Mouse (Mus musculus): ENCODE data around the gene Tgfbr3l.

The Tgfbr3l gene

DNA sequence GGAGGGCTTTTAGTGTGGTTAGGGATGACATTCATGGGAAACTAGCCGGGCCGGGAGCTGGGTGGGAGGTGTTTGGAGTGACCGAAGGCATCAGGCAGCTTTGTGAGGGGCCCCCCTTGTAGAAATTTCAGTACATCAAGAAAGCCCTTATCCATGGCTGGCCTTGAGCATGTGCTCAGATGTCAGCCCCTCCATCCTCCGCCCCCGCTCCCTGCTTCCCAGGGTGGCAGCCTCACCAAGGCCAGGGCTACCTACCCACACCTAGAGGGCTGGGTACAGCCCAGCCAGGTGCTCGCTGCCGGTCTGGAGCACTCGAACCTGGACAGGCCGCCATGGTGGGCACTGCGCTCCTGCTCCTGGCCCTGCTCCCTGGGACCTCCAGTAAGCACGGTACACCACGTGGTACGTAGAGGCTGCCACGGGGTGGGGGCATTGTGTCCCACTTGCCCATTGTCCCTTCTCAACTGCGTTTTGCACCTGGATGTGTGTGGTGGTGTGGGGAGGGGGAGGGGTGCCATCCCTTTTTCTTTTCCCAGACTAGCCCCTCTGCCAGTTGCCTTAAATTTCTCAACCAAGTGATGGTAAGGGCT lies at the start of gene Tgfbr3l:
Tgfbr3l (plus strand) TSS at position 264 of the 590 bp plus-strand sequence.
- no peak for DNase-seq

DNA sequence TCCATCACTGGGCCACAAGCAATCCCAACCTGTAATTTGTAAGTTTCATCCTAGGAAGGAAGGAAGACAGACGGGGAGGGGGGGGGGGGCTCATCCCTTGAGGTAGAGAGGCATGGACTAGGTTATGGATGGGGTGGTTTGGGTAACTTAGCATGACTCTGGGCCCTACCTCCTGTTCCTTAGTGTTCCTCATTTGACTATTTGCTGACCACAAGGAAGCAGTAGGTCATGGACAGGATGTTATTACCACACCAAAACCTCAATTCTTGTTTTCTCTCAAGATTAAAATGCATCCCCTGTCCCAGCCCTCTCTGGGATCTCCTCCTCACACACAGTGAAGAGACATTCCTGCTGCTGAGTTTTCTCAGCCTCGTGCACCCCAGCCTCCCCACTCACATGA lies 46.7 kb upstream of the Tgfbr3l start:
- no peak for DNase-seq

- no peak for DNase-seq
These were observed 42.5 kb upstream of the Tgfbr3l start for GRCm38 (mm10) chr8:4205246-4206123.

- no peak for DNase-seq
These were observed 41.6 kb upstream of the Tgfbr3l start for GRCm38 (mm10) chr8:4206182-4207015.

- no peak for DNase-seq
These were observed 41.0 kb upstream of the Tgfbr3l start for GRCm38 (mm10) chr8:4207016-4207350.

GRCm38 (mm10) chr8:4211097-4211496 lies 36.9 kb upstream of the Tgfbr3l start:
- DNase-seq, result no peak

DNA sequence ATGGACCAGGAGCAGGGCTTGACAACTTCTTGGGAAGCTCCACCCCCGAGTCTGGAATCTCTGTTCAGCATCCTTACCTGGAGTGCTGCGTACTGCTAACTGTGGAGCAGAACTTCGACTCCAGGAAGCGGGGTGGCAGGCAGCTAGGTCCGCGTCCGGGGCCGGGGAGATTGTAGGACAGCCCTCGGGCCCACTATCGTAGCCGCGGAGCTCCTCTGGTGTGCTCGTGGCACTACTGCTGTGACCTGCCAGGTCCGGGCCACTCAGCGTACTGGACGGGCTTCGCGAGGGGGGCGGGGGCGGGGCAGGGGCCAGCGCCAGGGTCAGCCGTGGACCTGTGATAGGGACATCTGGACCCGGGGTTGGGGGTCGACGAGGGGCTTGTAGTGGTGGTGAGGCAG lies 35.2 kb upstream of the Tgfbr3l start:
- no peak for DNase-seq

GRCm38 (mm10) chr8:4213210-4214005 lies 34.6 kb upstream of the Tgfbr3l start:
- peak; percentile 48 to 60 for DNase-seq

GRCm38 (mm10) chr8:4214006-4214980 lies 33.7 kb upstream of the Tgfbr3l start:
- peak; percentile 33 to 51 for DNase-seq

DNA sequence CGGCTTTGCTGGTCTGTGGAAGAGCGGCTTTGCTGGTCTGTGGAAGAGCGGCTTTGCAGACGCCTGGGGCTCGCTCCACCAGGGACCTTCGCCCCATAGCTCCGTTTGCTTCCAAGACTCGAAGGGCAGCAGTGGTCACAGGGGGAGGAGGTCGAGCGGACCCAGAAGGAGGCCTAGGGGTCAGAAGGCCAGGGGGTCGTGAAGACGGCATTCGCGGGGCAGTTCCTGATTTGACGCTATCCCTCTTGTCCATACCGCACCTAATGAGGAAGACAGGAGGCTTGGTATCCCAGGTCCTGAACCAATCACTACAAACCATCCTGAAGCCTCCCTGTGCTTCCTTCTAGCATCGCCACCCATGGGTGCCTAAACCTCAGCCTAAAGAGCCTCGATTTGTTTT lies 31.7 kb upstream of the Tgfbr3l start:
- DNase-seq, result no peak

DNA sequence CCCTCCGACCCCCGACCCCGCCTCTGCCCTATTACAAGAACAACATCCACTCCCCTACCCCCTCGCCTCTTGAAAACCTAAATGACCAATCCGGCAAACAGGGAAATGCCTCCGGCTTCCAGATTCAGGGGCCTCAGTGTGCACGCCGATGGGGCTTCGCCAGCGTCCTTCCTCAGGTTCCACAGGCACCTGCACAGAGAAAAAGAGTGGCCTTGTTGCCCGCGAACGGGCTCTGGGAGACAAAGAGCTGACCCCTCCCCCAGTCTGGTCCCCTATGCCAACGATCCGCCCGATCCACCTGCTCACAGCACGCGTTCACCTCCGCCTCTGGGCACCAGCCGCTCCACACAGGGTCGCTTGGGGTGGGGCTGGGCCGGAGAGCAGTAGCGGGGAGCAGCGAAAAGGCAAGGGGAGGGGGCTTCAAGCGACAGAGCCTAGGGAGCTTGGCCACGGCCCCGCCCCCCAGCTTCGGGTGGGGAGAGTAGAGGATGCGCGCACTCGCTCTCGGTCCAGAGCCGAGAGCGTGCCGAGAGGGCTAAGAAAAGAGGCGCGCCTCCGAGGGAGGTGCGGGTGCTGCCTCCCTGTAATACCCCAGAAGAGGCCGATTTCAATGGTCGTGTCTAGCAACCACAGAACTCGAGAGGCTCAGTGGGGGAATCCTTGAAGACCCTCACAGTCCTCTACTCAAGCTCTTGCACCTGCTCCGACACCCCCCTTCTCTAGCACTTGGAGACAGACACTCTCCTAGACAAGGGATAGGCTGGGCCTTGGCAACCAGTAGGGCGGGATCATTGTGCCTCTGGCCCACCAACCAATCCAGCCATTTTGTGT lies 31.0 kb upstream of the Tgfbr3l start, which contains the start of gene Prr36:
Prr36 (minus strand) TSS at position 669 of the 831 bp plus-strand sequence.
- no peak for DNase-seq

GRCm38 (mm10) chr8:4219617-4220016 lies 28.4 kb upstream of the Tgfbr3l start:
- DNase-seq, result no peak

DNA sequence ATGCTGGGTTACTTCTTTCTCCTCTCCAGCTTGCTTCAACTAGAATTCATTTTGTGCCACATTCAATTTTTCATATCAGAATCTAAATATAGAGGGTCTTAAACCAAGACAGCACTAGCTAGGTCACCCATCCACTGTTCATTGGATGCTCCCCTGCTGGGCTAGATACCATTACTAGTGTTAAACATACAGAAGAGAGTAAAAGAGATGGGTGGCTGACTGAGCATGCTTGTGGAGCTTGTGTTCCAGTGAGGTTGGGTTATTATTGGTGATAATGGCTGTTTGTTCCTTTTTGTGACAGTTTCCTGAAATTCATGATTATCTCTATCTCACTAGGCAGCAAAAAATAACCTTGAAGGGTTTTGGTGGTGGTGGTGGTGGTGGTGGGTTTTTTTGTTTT lies 26.0 kb upstream of the Tgfbr3l start:
- DNase-seq, result no peak

- DNase-seq, result no peak
These were observed 21.7 kb upstream of the Tgfbr3l start for GRCm38 (mm10) chr8:4226323-4226722.

DNA sequence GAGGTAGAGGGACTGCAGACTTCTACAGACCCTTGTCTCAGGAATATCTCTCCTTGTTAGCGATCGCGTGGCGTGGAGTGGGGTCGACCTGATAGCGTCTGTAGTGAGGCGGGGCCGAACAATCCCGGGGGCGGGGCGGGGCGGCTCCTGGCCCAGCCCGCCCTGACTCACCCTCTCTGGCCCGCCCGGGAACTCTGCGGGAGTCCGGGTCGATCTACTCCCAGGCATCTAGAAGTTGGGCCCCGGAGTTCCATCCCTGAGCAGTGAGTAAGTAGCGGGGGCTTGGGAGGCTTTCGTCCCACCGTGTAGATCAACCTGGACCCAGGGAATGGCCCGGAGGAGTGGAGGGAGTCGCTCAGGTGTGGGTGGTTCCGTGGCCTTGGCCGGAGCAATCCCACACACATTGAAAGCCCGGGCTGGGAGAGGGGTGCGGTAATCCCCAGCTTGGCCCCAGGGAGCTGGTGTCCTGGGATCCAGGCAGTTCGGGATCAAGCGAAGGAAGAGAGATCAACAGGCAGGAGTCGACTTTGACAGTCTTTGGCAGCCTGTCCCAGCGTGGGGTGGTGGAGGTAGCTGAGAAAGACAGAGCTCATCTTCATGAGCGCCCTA lies 21.2 kb upstream of the Tgfbr3l start, which contains the start of gene Lrrc8e:
Lrrc8e (plus strand) TSS at position 89 of the 609 bp plus-strand sequence.
- no peak for DNase-seq

DNA sequence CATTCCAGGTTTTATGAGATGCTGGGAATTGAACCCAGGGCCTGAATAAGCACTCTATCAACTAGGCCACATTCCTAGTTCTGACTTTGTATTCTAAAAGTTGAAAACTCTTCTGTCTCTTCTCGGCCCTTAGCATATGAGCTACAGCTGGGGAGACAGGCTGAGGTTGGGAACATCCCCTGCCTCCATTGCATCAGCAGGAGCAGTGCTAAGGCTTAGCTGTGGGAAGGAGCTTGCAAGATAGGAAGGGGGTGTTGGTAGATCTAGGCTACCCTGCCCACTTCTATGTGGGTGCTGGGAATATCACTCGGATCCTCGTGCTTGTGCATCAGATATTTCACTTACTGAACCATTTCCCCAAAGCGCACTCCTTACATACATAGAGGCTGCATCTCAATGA lies 20.1 kb upstream of the Tgfbr3l start:
- DNase-seq, result no peak

DNA sequence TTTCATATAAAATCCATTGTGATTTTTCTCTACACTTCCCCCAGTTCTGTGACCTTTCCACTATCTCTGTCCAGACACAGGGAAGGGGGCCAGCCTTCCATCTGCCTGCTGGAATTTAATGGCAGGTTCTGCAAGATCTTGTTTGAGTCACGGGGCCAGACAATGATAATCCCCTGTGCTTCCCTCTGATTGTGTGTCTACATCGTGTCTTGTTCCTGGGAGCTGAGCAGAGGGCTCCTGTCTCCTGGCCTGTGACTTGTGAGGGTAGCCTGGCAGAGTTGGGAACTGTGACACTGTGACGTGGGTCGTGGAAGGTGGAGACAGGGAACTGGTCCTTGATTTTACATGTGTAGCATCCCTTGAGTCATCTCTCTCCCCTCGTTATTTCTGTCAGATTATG lies 18.2 kb upstream of the Tgfbr3l start:
- no peak for DNase-seq

GRCm38 (mm10) chr8:4230612-4231351 lies 17.2 kb upstream of the Tgfbr3l start:
- no peak for DNase-seq

DNA sequence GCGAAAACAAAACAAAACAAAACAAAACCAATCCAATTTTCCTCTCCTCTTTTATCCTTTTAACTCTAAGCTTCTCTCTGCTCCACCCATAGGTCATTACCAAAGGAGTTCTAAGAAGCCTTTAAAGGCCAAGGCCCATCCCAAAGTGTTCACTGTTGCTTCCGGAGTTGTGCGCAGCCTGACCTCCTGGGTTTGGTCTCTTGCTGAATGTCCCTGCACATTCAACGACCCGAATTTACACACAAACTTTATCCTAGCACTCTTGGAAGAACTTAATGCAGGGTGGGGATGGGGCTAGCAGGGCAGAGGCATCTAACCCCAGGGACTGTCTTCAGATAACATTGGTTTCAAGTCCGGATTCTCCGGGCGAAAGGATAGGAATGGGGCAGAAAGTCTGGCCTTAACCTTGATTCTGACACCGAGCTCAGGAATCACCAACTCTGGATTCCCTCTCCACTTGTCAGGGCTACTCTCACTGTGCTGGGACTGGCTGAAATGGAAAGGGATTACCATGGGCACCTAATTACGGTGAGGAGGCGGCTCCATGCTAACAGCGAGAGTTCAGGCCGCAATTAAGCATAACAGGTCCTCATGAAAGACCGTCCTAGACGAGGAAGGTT lies 10.1 kb upstream of the Tgfbr3l start:
- DNase-seq, result no peak

Data from thymus, adult 18-20 months (tissue).